ENCODE assay signal across 21 mouse cellular contexts in genomic region chr15:30338585-30339197, GRCm38 (mm10).
DNase-seq lines count a peak whose midpoint lies in the region; ATAC-seq lines count a peak whose summit lies in the region.
"Had no signal": no experiment of that assay in that cellular context is flagged by ENCODE, and none has a peak within 500 bp of the region (broad histone marks: within the 10 kb centered on the region; RNA-seq: fewer than 3 reads in every experiment).

No protein-coding gene starts in this region.

- no peaks in the 10 kb centered on the region for H3K9me3 ChIP-seq in heart, embryonic 10.5 days
- H3K9me3 ChIP-seq in limb, embryonic 11.5 days (ENCODE audit: control insufficient read depth, low read length) = no peaks in the 10 kb centered on the region
- no peaks in the 10 kb centered on the region for H3K9me3 ChIP-seq in limb, embryonic 10.5 days (replicated peaks)
- H3K9me3 ChIP-seq in intestine, embryonic 16.5 days (ENCODE audit: control insufficient read depth, low read length) = no peaks in the 10 kb centered on the region
- H3K9me3 ChIP-seq: forebrain, embryonic 13.5 days had no signal

- DNase-seq in heart, embryonic 10.5 days (ENCODE audit: low spot score) = peak; percentile 75
- DNase-seq in heart, postnatal 10 days = no peak
- peak; percentile 21 for DNase-seq in limb, embryonic 11.5 days (ENCODE audit: low spot score)
- no peak for DNase-seq in limb, embryonic 10.5 days (ENCODE audit: low spot score)
- no peak for DNase-seq in ovary, postnatal 36 days (ENCODE audit: low spot score)
- DNase-seq in cerebellum, postnatal 36 days = no peak
- no peak for DNase-seq in T-cell, adult 2 months (ENCODE audit: low spot score)
- DNase-seq: adrenal gland, adult 8-10 months; cerebellum, adult 11-12 months; gastrocnemius, postnatal 25 days; kidney, postnatal 4 days; lung, adult 2 months; lung, postnatal 4 days; right cerebral cortex, adult 18-20 months; thymus, adult 18-20 months had no signal

- H3K4me3 ChIP-seq in heart, embryonic 10.5 days = no peak overlapping the region
- H3K4me3 ChIP-seq in limb, embryonic 11.5 days (ENCODE audit: low read depth, low read length) = no peak overlapping the region
- no peak overlapping the region for H3K4me3 ChIP-seq in limb, embryonic 10.5 days
- H3K4me3 ChIP-seq in intestine, embryonic 16.5 days (ENCODE audit: low read length) = no peak overlapping the region
- H3K4me3 ChIP-seq: forebrain, embryonic 13.5 days had no signal

- H3K9ac ChIP-seq in limb, embryonic 11.5 days (ENCODE audit: low read length) = no peak overlapping the region
- H3K9ac ChIP-seq in intestine, embryonic 16.5 days (ENCODE audit: low read depth, low read length) = no peak overlapping the region
- H3K9ac ChIP-seq: forebrain, embryonic 13.5 days had no signal

- H3K4me1 ChIP-seq in heart, embryonic 10.5 days = peaks cover 5% of the 10 kb centered on the region
- H3K4me1 ChIP-seq in limb, embryonic 11.5 days (ENCODE audit: control insufficient read depth, insufficient read depth, low read length) = no peaks in the 10 kb centered on the region
- no peaks in the 10 kb centered on the region for H3K4me1 ChIP-seq in limb, embryonic 10.5 days
- H3K4me1 ChIP-seq in intestine, embryonic 16.5 days (ENCODE audit: control insufficient read depth, insufficient read depth, low read length) = no peaks in the 10 kb centered on the region
- H3K4me1 ChIP-seq: forebrain, embryonic 13.5 days had no signal

- H3K27me3 ChIP-seq in heart, embryonic 10.5 days (ENCODE audit: insufficient read depth, poor library complexity, severe bottlenecking) = no peaks in the 10 kb centered on the region
- no peaks in the 10 kb centered on the region for H3K27me3 ChIP-seq in limb, embryonic 11.5 days (ENCODE audit: control insufficient read depth, insufficient read depth, low read length)
- H3K27me3 ChIP-seq in limb, embryonic 10.5 days (ENCODE audit: low read depth, poor library complexity, severe bottlenecking) = no peaks in the 10 kb centered on the region
- H3K27me3 ChIP-seq in intestine, embryonic 16.5 days (replicated peaks; ENCODE audit: control insufficient read depth, insufficient read depth, low read length) = no peaks in the 10 kb centered on the region
- H3K27me3 ChIP-seq: forebrain, embryonic 13.5 days had no signal

- H3K4me2 ChIP-seq in limb, embryonic 11.5 days (ENCODE audit: low read depth, severe bottlenecking) = no peak overlapping the region
- no peak overlapping the region for H3K4me2 ChIP-seq in intestine, embryonic 16.5 days (ENCODE audit: low read depth, low read length)
- H3K4me2 ChIP-seq: forebrain, embryonic 13.5 days; midbrain, embryonic 11.5 days had no signal

- 43% methylated on average over 6 of the region's 6 CpGs for WGBS in heart, embryonic 10.5 days
- 65% methylated on average over 6 of the region's 6 CpGs for WGBS in limb, embryonic 11.5 days
- 68% methylated on average over 6 of the region's 6 CpGs for WGBS in limb, embryonic 10.5 days
- WGBS in intestine, embryonic 16.5 days = 42% methylated on average over 6 of the region's 6 CpGs

- H3K27ac ChIP-seq in heart, embryonic 10.5 days = no peak overlapping the region
- H3K27ac ChIP-seq in limb, embryonic 11.5 days (replicated peaks; ENCODE audit: low read depth, low read length) = no peak overlapping the region
- H3K27ac ChIP-seq in limb, embryonic 10.5 days = no peak overlapping the region
- no peak overlapping the region for H3K27ac ChIP-seq in intestine, embryonic 16.5 days (ENCODE audit: low read length)
- H3K27ac ChIP-seq: forebrain, embryonic 13.5 days had no signal

- intact Hi-C loops in heart, postnatal 10 days (cut with DNase I) = no loop called here

- no peaks in the 10 kb centered on the region for H3K36me3 ChIP-seq in heart, embryonic 10.5 days
- H3K36me3 ChIP-seq in limb, embryonic 11.5 days (ENCODE audit: control insufficient read depth, insufficient read depth, low read length) = no peaks in the 10 kb centered on the region
- H3K36me3 ChIP-seq in limb, embryonic 10.5 days = no peaks in the 10 kb centered on the region
- H3K36me3 ChIP-seq in intestine, embryonic 16.5 days (ENCODE audit: control insufficient read depth, insufficient read depth, low read length) = no peaks in the 10 kb centered on the region
- H3K36me3 ChIP-seq: G1E had no signal

- ATAC-seq in limb, embryonic 11.5 days (ENCODE audit: insufficient number of reproducible peaks, low FRiP score, low TSS enrichment, low read depth) = no peak
- peak; percentile 18; the same call in 1 of the 2 replicates for ATAC-seq in intestine, embryonic 16.5 days
- ATAC-seq: CD4-positive, CD25-positive, alpha-beta regulatory T cell, adult 4 months; forebrain, embryonic 13.5 days; inflammation-experienced regulatory T-cells, adult 6 months had no signal

Comparison
In these comparisons a context has a peak if more than half of its experiments do, and no peak if none do; other contexts are left out.
1. DNase-seq: peak in heart, embryonic 10.5 days (single experiment) and limb, embryonic 11.5 days (single experiment); none in heart, postnatal 10 days (0 of 2), limb, embryonic 10.5 days (single experiment), ovary, postnatal 36 days (single experiment), cerebellum, postnatal 36 days (0 of 2) and T-cell, adult 2 months (single experiment).